Mouse (Mus musculus): ENCODE results near the gene Gapvd1. TPM values are rescaled to one million over a fixed set of nuclear protein-coding genes. Genes with fewer than 3 reads are reported as not detected.

Gapvd1 gene
- polyA plus RNA-seq, 1 experiment, result 19.0 TPM

DNA sequence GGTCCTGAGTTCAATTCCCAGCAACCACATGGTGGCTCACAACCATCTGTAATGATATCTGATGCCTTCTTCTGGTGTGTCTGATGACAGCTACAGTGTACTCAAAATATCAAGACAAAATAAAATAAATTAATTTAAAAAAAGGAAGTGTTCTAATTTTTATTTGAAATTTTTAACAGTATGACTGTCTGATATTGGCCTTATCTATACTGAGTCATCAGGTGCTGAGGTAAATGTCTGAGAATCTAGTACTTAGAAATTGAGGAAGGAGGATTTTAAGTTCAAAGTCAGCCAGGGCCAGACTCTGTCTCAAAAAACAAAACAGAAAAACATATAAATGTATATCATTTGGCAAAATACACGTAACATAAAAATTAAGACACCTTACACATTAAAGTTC is 46.4 kb downstream of the Gapvd1 start:
- H3K36me3 ChIP-seq (ENCODE audit: control insufficient read depth, insufficient read depth, low read length), result no peaks in the 10 kb centered on the region; the same call in 1 of the 2 replicates
- no peak overlapping the region for H3K27ac ChIP-seq (ENCODE audit: control insufficient read depth, insufficient read depth, low read depth, low read length)
- TF ChIP-seq POLR2A (IDR thresholded peaks at IDR 0.05; ENCODE audit: control insufficient read depth, low read depth, low read length) (no peak), CTCF (IDR thresholded peaks at IDR 0.05; ENCODE audit: control insufficient read depth, insufficient read depth, insufficient replicate concordance, low read depth, low read length) (no peak)
- no peaks in the 10 kb centered on the region for H3K27me3 ChIP-seq (ENCODE audit: control insufficient read depth, insufficient read depth, low read length)
- H3K4me3 ChIP-seq (ENCODE audit: control insufficient read depth, low read depth, low read length), result no peak overlapping the region
- H3K4me1 ChIP-seq (ENCODE audit: control insufficient read depth, insufficient read depth, low read length), result no peaks in the 10 kb centered on the region

DNA sequence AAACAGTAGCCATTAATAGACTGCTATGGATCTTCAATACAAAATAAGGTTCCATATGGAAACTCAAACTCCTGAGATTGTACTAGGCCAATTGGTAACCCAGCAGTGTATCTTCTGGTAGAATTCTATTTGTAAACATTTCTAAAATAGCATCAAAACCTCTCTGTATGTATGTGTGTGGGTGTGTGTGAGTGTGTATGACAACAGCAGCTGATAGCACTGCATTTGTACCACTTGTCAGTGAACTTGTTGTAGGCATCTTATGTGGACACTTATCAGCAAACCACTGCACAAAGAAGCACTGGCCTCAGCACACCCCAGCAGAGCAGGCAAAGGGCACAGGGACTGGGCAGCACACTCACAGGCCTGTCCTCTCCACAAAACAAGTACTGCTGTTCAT is 58.4 kb downstream of the Gapvd1 start:
- Histone ChIP-seq H3K36me3 (ENCODE audit: control insufficient read depth, insufficient read depth, low read length) (peaks cover 5% of the 10 kb centered on the region), H3K4me3 (ENCODE audit: control insufficient read depth, low read depth, low read length) (no peak overlapping the region), H3K27me3 (ENCODE audit: control insufficient read depth, insufficient read depth, low read length) (no peaks in the 10 kb centered on the region), H3K27ac (ENCODE audit: control insufficient read depth, insufficient read depth, low read depth, low read length) (no peak overlapping the region), H3K4me1 (ENCODE audit: control insufficient read depth, insufficient read depth, low read length) (no peaks in the 10 kb centered on the region)
- TF ChIP-seq POLR2A (IDR thresholded peaks at IDR 0.05; ENCODE audit: control insufficient read depth, low read depth, low read length) (no peak), CTCF (IDR thresholded peaks at IDR 0.05; ENCODE audit: control insufficient read depth, insufficient read depth, insufficient replicate concordance, low read depth, low read length) (no peak)

DNA sequence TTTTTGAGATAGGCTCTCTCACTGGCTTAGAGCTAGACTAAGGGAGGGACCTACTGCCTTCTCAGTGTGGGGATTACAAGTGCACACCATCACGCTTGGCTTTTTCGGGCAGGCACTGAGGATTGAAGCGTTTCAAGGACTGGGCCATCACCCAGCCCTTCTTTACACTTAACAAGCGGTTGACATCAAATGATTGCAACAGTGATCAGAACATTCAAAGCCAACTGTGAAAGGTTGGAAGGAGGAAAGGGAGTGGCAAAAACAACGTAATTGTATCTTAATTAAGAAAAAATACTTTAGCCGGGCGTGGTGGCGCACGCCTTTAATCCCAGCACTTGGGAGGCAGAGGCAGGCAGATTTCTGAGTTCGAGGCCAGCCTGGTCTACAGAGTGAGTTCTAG is 62.2 kb downstream of the Gapvd1 start:
- H3K36me3 ChIP-seq (ENCODE audit: control insufficient read depth, insufficient read depth, low read length), result peaks cover 9% of the 10 kb centered on the region
- H3K4me3 ChIP-seq (ENCODE audit: control insufficient read depth, low read depth, low read length), result no peak overlapping the region
- TF ChIP-seq POLR2A (IDR thresholded peaks at IDR 0.05; ENCODE audit: control insufficient read depth, low read depth, low read length) (no peak), CTCF (IDR thresholded peaks at IDR 0.05; ENCODE audit: control insufficient read depth, insufficient read depth, insufficient replicate concordance, low read depth, low read length) (no peak)
- no peaks in the 10 kb centered on the region for H3K27me3 ChIP-seq (ENCODE audit: control insufficient read depth, insufficient read depth, low read length)
- H3K4me1 ChIP-seq (ENCODE audit: control insufficient read depth, insufficient read depth, low read length), result no peaks in the 10 kb centered on the region
- H3K27ac ChIP-seq (ENCODE audit: control insufficient read depth, insufficient read depth, low read depth, low read length), result no peak overlapping the region

DNA sequence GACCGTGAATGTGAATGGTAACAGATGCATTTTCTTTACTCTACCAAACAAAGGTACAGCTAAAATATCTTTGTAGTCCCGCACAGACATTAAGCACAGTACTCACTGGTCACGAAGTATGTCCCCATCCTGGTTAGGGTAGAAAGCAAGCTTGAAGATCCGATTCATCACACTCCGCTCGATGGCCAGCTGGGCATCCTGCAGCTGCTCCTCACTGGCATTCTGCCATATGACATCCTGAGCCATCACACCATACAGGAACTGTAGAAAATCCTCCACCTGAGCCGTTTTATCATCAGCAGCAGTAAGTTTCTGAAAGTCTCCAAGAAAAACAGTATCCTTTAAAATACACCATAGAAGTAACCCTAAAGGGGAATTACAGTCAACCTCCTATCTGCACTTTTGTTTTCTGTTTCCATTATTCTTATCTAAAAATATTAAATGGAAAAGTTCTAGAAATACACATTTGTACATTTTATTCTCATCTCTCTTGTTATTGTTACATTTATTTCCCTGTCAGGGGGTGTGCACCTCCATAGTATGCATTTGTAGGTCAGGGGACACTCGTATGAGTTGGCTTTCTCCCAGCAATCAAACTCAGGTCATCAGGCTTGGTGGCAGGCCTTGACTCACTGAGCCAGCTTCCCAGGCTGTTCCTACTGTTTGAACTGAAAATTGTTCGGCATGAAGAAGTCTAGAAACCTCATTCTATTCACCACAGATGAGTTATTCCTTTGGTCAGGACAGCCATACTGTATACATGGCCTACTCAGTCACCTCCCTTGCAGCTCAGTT is 70.8 kb downstream of the Gapvd1 start:
- H3K36me3 ChIP-seq (ENCODE audit: control insufficient read depth, insufficient read depth, low read length), result peaks cover 2% of the 10 kb centered on the region
- H3K4me1 ChIP-seq (ENCODE audit: control insufficient read depth, insufficient read depth, low read length), result no peaks in the 10 kb centered on the region
- TF ChIP-seq POLR2A (IDR thresholded peaks at IDR 0.05; ENCODE audit: control insufficient read depth, low read depth, low read length) (no peak), CTCF (IDR thresholded peaks at IDR 0.05; ENCODE audit: control insufficient read depth, insufficient read depth, insufficient replicate concordance, low read depth, low read length) (no peak)
- no peaks in the 10 kb centered on the region for H3K27me3 ChIP-seq (ENCODE audit: control insufficient read depth, insufficient read depth, low read length)
- no peak overlapping the region for H3K27ac ChIP-seq (ENCODE audit: control insufficient read depth, insufficient read depth, low read depth, low read length)
- no peak overlapping the region for H3K4me3 ChIP-seq (ENCODE audit: control insufficient read depth, low read depth, low read length)

DNA sequence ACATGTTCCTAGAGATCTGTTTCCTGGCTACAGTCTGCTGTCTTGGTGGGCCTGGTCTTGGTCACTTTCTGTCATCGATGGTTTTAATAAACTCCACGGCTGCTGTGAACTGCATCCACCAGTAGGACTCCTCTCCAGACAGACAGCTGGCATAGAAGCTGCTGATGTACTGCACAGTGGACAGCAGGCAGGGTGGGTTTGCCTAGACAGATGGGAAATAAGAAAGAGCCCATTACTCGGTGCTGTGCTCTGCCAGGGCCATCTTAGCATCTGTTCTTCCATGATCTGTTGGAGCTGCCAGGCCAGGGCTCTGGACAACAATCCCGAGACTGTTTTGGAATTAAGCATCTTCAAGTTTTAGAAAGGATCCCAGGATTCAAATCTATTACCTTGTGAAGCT is 77.1 kb downstream of the Gapvd1 start:
- no peak overlapping the region for H3K27ac ChIP-seq (ENCODE audit: control insufficient read depth, insufficient read depth, low read depth, low read length)
- H3K36me3 ChIP-seq (ENCODE audit: control insufficient read depth, insufficient read depth, low read length), result peaks cover 1% of the 10 kb centered on the region; the same call in 1 of the 2 replicates
- H3K4me3 ChIP-seq (ENCODE audit: control insufficient read depth, low read depth, low read length), result no peak overlapping the region
- no peak for TF ChIP-seq POLR2A (IDR thresholded peaks at IDR 0.05; ENCODE audit: control insufficient read depth, low read depth, low read length)
- TF ChIP-seq CTCF (IDR thresholded peaks at IDR 0.05; ENCODE audit: control insufficient read depth, insufficient read depth, insufficient replicate concordance, low read depth, low read length), result no peak
- no peaks in the 10 kb centered on the region for H3K4me1 ChIP-seq (ENCODE audit: control insufficient read depth, insufficient read depth, low read length)
- H3K27me3 ChIP-seq (ENCODE audit: control insufficient read depth, insufficient read depth, low read length), result no peaks in the 10 kb centered on the region

DNA sequence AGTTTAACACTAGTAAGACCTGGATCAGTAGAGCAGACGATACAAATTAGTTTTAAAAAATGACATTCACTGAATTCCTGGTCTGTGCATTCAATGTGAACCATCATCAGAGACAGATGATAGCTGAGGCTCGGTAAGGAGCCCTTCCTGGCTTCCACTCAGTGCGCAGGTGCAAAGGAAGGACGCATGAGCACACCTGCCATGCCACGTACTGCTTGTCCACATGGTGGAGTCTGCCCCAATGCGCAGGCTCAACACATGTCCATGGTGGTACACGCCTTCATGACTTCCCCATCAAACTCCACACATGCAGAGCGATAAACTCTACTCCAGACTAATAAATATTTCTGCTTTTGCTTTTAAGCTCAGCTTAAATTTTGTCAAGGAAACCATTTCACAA is 78.0 kb downstream of the Gapvd1 start:
- no peaks in the 10 kb centered on the region for H3K4me1 ChIP-seq (ENCODE audit: control insufficient read depth, insufficient read depth, low read length)
- TF ChIP-seq POLR2A (IDR thresholded peaks at IDR 0.05; ENCODE audit: control insufficient read depth, low read depth, low read length), result no peak
- TF ChIP-seq CTCF (IDR thresholded peaks at IDR 0.05; ENCODE audit: control insufficient read depth, insufficient read depth, insufficient replicate concordance, low read depth, low read length), result no peak
- H3K27ac ChIP-seq (ENCODE audit: control insufficient read depth, insufficient read depth, low read depth, low read length), result no peak overlapping the region
- H3K4me3 ChIP-seq (ENCODE audit: control insufficient read depth, low read depth, low read length), result no peak overlapping the region
- peaks cover 1% of the 10 kb centered on the region; the same call in 1 of the 2 replicates for H3K36me3 ChIP-seq (ENCODE audit: control insufficient read depth, insufficient read depth, low read length)
- H3K27me3 ChIP-seq (ENCODE audit: control insufficient read depth, insufficient read depth, low read length), result no peaks in the 10 kb centered on the region

DNA sequence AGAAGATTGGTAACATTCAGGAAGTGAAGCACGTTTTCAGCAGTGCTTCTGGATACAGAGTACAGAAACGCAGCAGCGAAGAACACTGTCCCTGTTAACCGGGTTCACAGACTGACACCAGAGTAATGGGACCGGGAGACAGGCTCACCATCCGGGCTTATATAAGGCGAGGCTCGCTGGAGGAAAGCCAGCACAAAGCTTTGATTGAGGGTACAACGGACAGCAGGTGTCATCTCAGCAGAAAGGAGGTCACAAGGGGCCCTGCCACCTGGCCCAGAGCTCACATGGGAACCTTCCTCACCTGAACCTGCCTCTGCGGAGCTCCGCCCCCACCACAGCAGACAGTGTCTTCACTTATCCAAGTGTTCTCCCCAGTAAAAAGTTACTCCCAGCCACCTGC is 81.2 kb downstream of the Gapvd1 start:
- Histone ChIP-seq H3K27me3 (ENCODE audit: control insufficient read depth, insufficient read depth, low read length) (no peaks in the 10 kb centered on the region), H3K4me3 (ENCODE audit: control insufficient read depth, low read depth, low read length) (no peak overlapping the region), H3K27ac (ENCODE audit: control insufficient read depth, insufficient read depth, low read depth, low read length) (no peak overlapping the region), H3K4me1 (ENCODE audit: control insufficient read depth, insufficient read depth, low read length) (peaks cover 8% of the 10 kb centered on the region), H3K36me3 (ENCODE audit: control insufficient read depth, insufficient read depth, low read length) (peaks cover 1% of the 10 kb centered on the region; the same call in 1 of the 2 replicates)
- TF ChIP-seq POLR2A (IDR thresholded peaks at IDR 0.05; ENCODE audit: control insufficient read depth, low read depth, low read length) (no peak), CTCF (IDR thresholded peaks at IDR 0.05; ENCODE audit: control insufficient read depth, insufficient read depth, insufficient replicate concordance, low read depth, low read length) (no peak)
